Mouse (Mus musculus) heart, postnatal 0 days (tissue): ENCODE data around the gene Tex28. TPM values are rescaled to one million over a fixed set of nuclear protein-coding genes. Genes with fewer than 3 reads are reported as not detected.
"Not testable (repeated sequence)": the region's sequence is repeated elsewhere in the genome, so short reads cannot be mapped to it uniquely, and the experiment has no call there.

Experiments
- ATAC-seq: fragments of 200-750 bp; cut with Nextera tagmentation; 2 replicates; pipeline ENCODE4 v1.8.0; 2017; ENCODE audit warnings: low read depth, moderate number of reproducible peaks, moderate library complexity; ENCODE audit not compliant: insufficient read depth
- DNase-seq: peaks from one replicate; pipeline ENCODE4 v3.0.0-alpha.2; 2016; ENCODE audit warnings: low spot score
- H3K27ac ChIP-seq: fragments of 300-500 bp; sonication (generic); 2 replicates; pipeline ENCODE4 v1.5.1; 2014; ENCODE audit warnings: low read depth, mild to moderate bottlenecking
- H3K27me3 ChIP-seq: fragments of 300-500 bp; sonication (generic); 2 replicates; pipeline ENCODE4 v1.6.1; 2014; ENCODE audit warnings: low read length, mixed read lengths; ENCODE audit not compliant: control insufficient read depth, insufficient read depth
- H3K36me3 ChIP-seq: fragments of 300-500 bp; sonication (generic); replicated peaks from 2 replicates; pipeline ENCODE4 v1.6.1; 2014; ENCODE audit warnings: low read length, mixed read lengths; ENCODE audit not compliant: control insufficient read depth, insufficient read depth
- H3K4me1 ChIP-seq: fragments of 300-500 bp; sonication (generic); 2 replicates; pipeline ENCODE4 v1.6.1; 2014; ENCODE audit warnings: antibody characterized with exemption; ENCODE audit not compliant: control insufficient read depth, insufficient read depth
- H3K4me2 ChIP-seq: fragments of 300-500 bp; sonication (generic); 2 replicates; pipeline ENCODE4 v1.6.1; 2014; ENCODE audit warnings: low read depth, mild to moderate bottlenecking, low read length, moderate library complexity
- H3K4me3 ChIP-seq: fragments of 300-500 bp; sonication (generic); 2 replicates; pipeline ENCODE4 v1.5.1; 2014; ENCODE audit warnings: low read depth, low read length
- H3K9ac ChIP-seq: fragments of 300-500 bp; sonication (generic); replicated peaks from 2 replicates; pipeline ENCODE4 v1.6.1; 2014; ENCODE audit warnings: low read depth, low read length, mixed read lengths
- H3K9me3 ChIP-seq: fragments of 300-500 bp; sonication (generic); replicated peaks from 2 replicates; pipeline ENCODE4 v1.6.1; 2016; ENCODE audit warnings: low read length; ENCODE audit not compliant: control insufficient read depth
- CTCF ChIP-seq: IDR thresholded peaks from 2 replicates; pipeline ENCODE4 v1.5.1; 2016; ENCODE audit warnings: antibody characterized with exemption, control low read depth, low read depth
- EP300 ChIP-seq: IDR thresholded peaks from 2 replicates; pipeline ENCODE4 v1.6.1; 2016; ENCODE audit warnings: antibody characterized with exemption, low read depth
- WGBS: fragments of 180-500 bp; shearing (Covaris S2); extraction: QIAGEN DNeasy Blood & Tissue Kit; methylation state at CpG from one replicate; pipeline ENCODE4 v1.1.7; 2014; 5-methylcytosine and 5-hydroxymethylcytosine counted together
- polyA plus RNA-seq: library from polyadenylated mRNA; unstranded; fragments of >200 nt; fragmentation: Nextera tagmentation; extraction: Ambion mirVana; gene quantifications from 2 replicates; pipeline ENCODE4 v1.2.1, GENCODE M21; 2015
- total RNA-seq: library from RNA; depleted of rRNA; stranded (reverse); fragments of >200 nt; gene quantifications from 2 replicates; pipeline ENCODE4 v1.2.3, GENCODE M21; 2014; ENCODE audit warnings: low replicate concordance; rRNA removed

Gene Tex28
- total RNA-seq (not detected in 2 replicates), polyA plus RNA-seq (not detected in 2 replicates)

GRCm38 (mm10) chrX:74167738-74168137 is at the start of gene Tex28:
Gene Tex28, minus strand, starts transcription at chrX:74167838.
- TF ChIP-seq EP300 (no peak), CTCF (no peak)
- Histone ChIP-seq H3K9ac (no peak within 1 kb of the TSS), H3K9me3 (no peaks in the 10 kb centered on the region), H3K4me1 (no peaks in the 10 kb centered on the region), H3K27ac (no peak within 1 kb of the TSS), H3K4me3 (no peak within 1 kb of the TSS), H3K4me2 (no peak within 1 kb of the TSS), H3K36me3 (no peaks in the 10 kb centered on the region), H3K27me3 (no peaks in the 10 kb centered on the region)
- 69% methylated on average over 1 of the region's 1 CpGs for WGBS
- no peak for ATAC-seq
- no peak for DNase-seq

- no peaks in the 10 kb centered on the region for H3K27me3 ChIP-seq
- no peaks in the 10 kb centered on the region for H3K4me1 ChIP-seq
- ATAC-seq, result no peak
- 70% methylated on average over 2 of the region's 2 CpGs for WGBS
- no peak overlapping the region for H3K9ac ChIP-seq
- no peaks in the 10 kb centered on the region for H3K9me3 ChIP-seq
- no peaks in the 10 kb centered on the region for H3K36me3 ChIP-seq
- H3K4me3 ChIP-seq, result no peak overlapping the region
- no peak overlapping the region for H3K4me2 ChIP-seq
- H3K27ac ChIP-seq, result no peak overlapping the region
- no peak for DNase-seq
- no peak for TF ChIP-seq EP300
- no peak for TF ChIP-seq CTCF
Measured at GRCm38 (mm10) chrX:74203556-74203955, 35.9 kb upstream of the Tex28 start.

GRCm38 (mm10) chrX:74176959-74177358 is 9.3 kb upstream of the Tex28 start, which contains the start of gene Tktl1:
Gene Tktl1, plus strand, starts transcription at chrX:74177259.
- no peak within 1 kb of the TSS for H3K4me3 ChIP-seq
- H3K4me1 ChIP-seq, result no peaks in the 10 kb centered on the region
- H3K36me3 ChIP-seq, result no peaks in the 10 kb centered on the region
- 85% methylated on average over 16 of the region's 17 CpGs for WGBS
- H3K27me3 ChIP-seq, result no peaks in the 10 kb centered on the region
- no peak within 1 kb of the TSS for H3K27ac ChIP-seq
- no peak for DNase-seq
- no peak within 1 kb of the TSS for H3K4me2 ChIP-seq
- ATAC-seq, result no peak
- no peak within 1 kb of the TSS for H3K9ac ChIP-seq
- TF ChIP-seq CTCF, result no peak
- no peak for TF ChIP-seq EP300
- H3K9me3 ChIP-seq, result no peaks in the 10 kb centered on the region; the same call in 1 of the 2 replicates

- H3K4me1 ChIP-seq, ATAC-seq, H3K9me3 ChIP-seq, H3K9ac ChIP-seq, H3K36me3 ChIP-seq, H3K27ac ChIP-seq, DNase-seq, H3K27me3 ChIP-seq, H3K4me3 ChIP-seq, H3K4me2 ChIP-seq: not testable (repeated sequence)
- 13% methylated on average over 1 of the region's 1 CpGs for WGBS
Measured at GRCm38 (mm10) chrX:74135263-74135662, 32.4 kb downstream of the Tex28 start, which contains the start of gene Mecp2. Gene Mecp2, minus strand, starts transcription at chrX:74135363.

DNA sequence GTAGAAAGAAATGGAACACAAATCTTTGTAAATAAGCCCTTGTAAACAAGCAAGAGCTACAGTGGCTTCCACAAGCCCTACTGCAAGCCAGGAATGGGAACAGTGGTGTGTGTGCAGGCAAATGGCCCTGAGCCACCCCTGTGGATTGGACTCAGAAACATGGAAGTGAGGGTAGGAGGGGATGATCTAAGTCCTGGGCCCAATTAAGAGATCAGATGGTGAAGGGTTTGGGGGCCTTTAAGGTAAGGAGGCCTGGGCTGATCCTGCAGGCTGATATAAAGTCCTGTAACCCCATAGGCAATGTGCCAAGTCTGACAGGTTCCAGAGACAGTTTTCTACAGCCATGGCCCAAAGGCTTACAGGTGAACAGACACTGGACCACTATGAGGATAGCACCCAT is 40.5 kb downstream of the Tex28 start, which contains the start of gene Opn1mw:
Gene Opn1mw (plus strand): TSS at position 301 of the 400 bp plus-strand sequence.
- H3K27ac ChIP-seq, result no peak within 1 kb of the TSS
- ATAC-seq (no peak), DNase-seq (no peak)
- H3K4me1 ChIP-seq, result no peaks in the 10 kb centered on the region
- H3K4me2 ChIP-seq, result no peak within 1 kb of the TSS
- H3K36me3 ChIP-seq, result no peaks in the 10 kb centered on the region
- no peaks in the 10 kb centered on the region for H3K9me3 ChIP-seq
- no peaks in the 10 kb centered on the region for H3K27me3 ChIP-seq
- no peak within 1 kb of the TSS for H3K4me3 ChIP-seq
- no peak within 1 kb of the TSS for H3K9ac ChIP-seq
- TF ChIP-seq CTCF, result no peak
- TF ChIP-seq EP300, result no peak

DNA sequence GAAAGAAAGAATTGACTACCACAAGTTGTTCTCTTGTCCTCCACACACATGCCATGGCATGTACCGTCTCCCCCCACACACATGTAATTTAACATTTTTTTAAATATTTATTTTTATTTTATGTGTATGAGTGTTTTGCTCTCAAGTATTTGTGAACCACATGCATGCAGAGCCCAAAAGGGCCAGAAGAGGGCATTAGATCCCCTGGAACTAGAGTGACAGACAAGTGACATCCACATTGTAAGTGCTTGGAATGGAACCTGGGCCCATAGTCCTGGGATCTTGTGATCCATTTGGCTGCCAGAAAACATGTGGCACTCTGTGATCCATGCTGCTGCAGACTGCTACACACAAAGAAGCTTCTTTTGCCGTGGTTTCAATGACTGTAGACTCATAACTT is 42.7 kb downstream of the Tex28 start:
- Histone ChIP-seq H3K27ac (no peak overlapping the region), H3K9ac (no peak overlapping the region), H3K36me3 (no peaks in the 10 kb centered on the region), H3K4me2 (no peak overlapping the region), H3K9me3 (no peaks in the 10 kb centered on the region), H3K4me1 (no peaks in the 10 kb centered on the region), H3K4me3 (no peak overlapping the region), H3K27me3 (no peaks in the 10 kb centered on the region)
- 51% methylated on average over 2 of the region's 2 CpGs for WGBS
- DNase-seq (no peak), ATAC-seq (no peak)
- TF ChIP-seq CTCF (no peak; the same call in 1 of the 2 replicates), EP300 (no peak)
